Mouse (Mus musculus) G1E (cell line): Measurements from ENCODE around the gene Tldc2. TPM values are rescaled to one million over a fixed set of nuclear protein-coding genes. Genes with fewer than 3 reads are reported as not detected.

Experiments used
- ATAC-seq: 2 replicates; pipeline ENCODE4 v1.8.0; 2016; ENCODE audit warnings: mild to moderate bottlenecking; ENCODE audit not compliant: insufficient number of reproducible peaks, poor library complexity, low FRiP score, severe bottlenecking; ENCODE audit errors: extremely low read depth
- DNase-seq: peaks from one replicate; pipeline ENCODE4 v3.0.0; 2012; ENCODE audit warnings: low spot score
- H3K27me3 ChIP-seq: 2 replicates; pipeline ENCODE4 v1.6.1; 2012; ENCODE audit warnings: mild to moderate bottlenecking, low read length, inconsistent platforms; ENCODE audit not compliant: insufficient read depth
- H3K36me3 ChIP-seq: replicated peaks from 2 replicates; pipeline ENCODE3; 2012; ENCODE audit warnings: mild to moderate bottlenecking, inconsistent platforms
- H3K4me1 ChIP-seq: 2 replicates; pipeline ENCODE4 v1.6.1; 2012; ENCODE audit warnings: low read depth, low read length, inconsistent platforms, mixed read lengths; ENCODE audit not compliant: insufficient read depth
- H3K4me3 ChIP-seq: 2 replicates; pipeline ENCODE4 v1.5.1; 2012; ENCODE audit warnings: low read depth, mild to moderate bottlenecking, inconsistent platforms, low read length, moderate library complexity, mixed read lengths
- H3K9me3 ChIP-seq: replicated peaks from 2 replicates; pipeline ENCODE4 v1.6.1; 2012; ENCODE audit warnings: inconsistent platforms
- CTCF ChIP-seq: IDR thresholded peaks from 2 replicates; pipeline ENCODE4 v1.5.1; 2012; ENCODE audit warnings: low read depth, low read length, inconsistent platforms, mixed read lengths
- GATA1 ChIP-seq: IDR thresholded peaks from 2 replicates; pipeline ENCODE4 v1.6.1; 2012; ENCODE audit warnings: borderline replicate concordance, low read length, inconsistent platforms, mixed read lengths
- GATA2 ChIP-seq: IDR thresholded peaks from 2 replicates; pipeline ENCODE4 v1.6.1; 2012; ENCODE audit warnings: low read depth, low read length, inconsistent platforms, borderline replicate concordance
- POLR2AphosphoS5 ChIP-seq: IDR thresholded peaks from 2 replicates; pipeline ENCODE4 v1.6.1; 2012; ENCODE audit warnings: low read depth, low read length, inconsistent platforms; ENCODE audit not compliant: insufficient replicate concordance
- TAL1 ChIP-seq: conservative IDR thresholded peaks from 2 replicates; pipeline ENCODE4 v1.6.1; 2012; ENCODE audit warnings: low read depth, low read length, inconsistent platforms, mixed read lengths
- polyA plus RNA-seq: library from polyadenylated mRNA; stranded (reverse); fragments of >175 nt; gene quantifications from 2 replicates; pipeline ENCODE4 v1.2.3, GENCODE M21; 2012
- total RNA-seq, 2 experiments: library from RNA; stranded (forward) in 1 of 2; stranded (reverse) in 1 of 2; fragments of 200-1000 nt in 1 of 2; fragments of >200 nt in 1 of 2; fragmentation: Nextera tagmentation in 1 of 2; gene quantifications; 2 replicates each; pipeline ENCODE4 v1.2.3; 2014 to 2017

Tldc2 gene
- total and polyA plus RNA-seq, 3 experiments, result not detected

DNA sequence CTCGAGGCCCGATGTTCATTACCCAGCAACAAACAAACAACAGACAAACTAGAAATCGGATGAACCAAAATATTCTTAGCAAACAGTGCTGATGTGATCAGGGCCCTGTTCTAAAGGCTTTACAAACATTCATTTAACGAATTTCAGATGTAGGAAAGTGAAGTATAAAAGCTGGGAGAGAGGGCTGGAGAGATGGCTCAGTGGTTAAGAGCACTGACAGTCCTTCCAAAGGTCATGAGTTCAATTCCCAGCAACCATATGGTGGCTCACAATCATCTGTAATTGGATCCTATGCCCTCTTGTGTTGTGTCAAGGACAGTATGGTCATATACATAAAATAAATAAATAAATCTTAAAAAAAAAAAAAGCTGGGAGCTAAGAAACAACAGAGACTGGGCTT is 49.3 kb downstream of the Tldc2 start:
- no peak overlapping the region for H3K4me3 ChIP-seq
- H3K27me3 ChIP-seq, result no peaks in the 10 kb centered on the region
- peaks cover 62% of the 10 kb centered on the region for H3K4me1 ChIP-seq
- TF ChIP-seq CTCF (no peak), GATA2 (no peak), GATA1 (no peak), POLR2AphosphoS5 (no peak), TAL1 (no peak)
- no peak for ATAC-seq
- H3K9me3 ChIP-seq, result peaks cover 9% of the 10 kb centered on the region
- no peaks in the 10 kb centered on the region for H3K36me3 ChIP-seq
- no peak for DNase-seq

DNA sequence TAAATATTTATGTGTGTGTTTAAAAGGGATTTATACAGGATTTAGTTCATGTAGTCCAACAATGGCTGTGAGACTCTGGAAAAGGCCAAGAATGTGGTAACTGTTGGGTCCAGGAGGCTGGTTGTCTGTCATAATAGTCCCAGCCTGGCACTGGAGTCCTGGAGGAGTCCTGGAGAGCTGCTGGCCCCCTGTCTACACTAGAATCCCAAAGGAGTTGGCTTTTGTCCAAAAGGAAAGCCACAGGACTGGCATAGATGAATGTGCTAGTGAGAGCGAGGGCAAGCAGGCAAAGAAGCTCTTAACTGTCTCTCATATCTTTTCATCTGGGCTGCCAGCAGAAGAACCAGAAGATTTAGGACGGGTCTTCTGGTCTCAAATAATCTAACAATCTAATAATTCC is 49.8 kb downstream of the Tldc2 start:
- no peak for DNase-seq
- Histone ChIP-seq H3K4me1 (peaks cover 62% of the 10 kb centered on the region), H3K36me3 (no peaks in the 10 kb centered on the region), H3K4me3 (no peak overlapping the region), H3K9me3 (peaks cover 9% of the 10 kb centered on the region), H3K27me3 (no peaks in the 10 kb centered on the region)
- ATAC-seq, result no peak
- TF ChIP-seq GATA2 (no peak), GATA1 (no peak), CTCF (no peak), POLR2AphosphoS5 (no peak), TAL1 (no peak)

DNA sequence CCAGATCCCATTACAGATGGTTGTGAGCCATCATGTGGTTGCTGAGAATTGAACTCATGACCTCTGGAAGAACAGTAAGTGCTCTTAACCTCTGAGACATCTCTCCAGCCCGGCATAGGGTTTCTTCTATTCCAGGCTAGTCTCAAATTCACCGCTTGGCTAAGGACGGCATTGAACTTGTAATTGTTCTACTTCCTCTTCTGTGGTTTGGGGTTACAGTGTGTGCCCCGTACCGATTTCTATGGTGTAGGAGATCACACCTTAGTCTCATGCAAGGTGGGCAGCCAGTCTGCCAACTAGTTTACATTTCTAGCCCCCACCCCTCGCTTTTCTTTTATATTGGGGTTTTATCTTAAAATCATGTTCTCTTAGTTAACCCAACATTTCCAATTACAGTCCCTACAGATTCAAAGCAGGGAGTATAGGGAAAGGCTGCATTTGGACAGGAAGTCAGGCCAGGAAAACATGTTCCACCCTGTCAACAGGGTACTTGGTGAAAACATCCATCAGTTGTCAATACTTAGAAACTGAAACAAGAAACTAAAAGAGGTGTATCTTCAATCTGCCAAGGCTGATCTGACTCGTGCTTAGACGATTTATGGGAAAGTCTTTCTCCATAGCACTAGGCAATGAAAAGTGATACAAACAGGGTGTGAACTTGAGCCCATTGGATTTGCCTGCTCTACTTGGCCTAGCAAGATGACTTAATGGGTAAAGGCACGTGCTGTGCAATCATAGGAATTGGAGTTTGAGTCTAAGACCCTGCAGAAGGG is 51.3 kb downstream of the Tldc2 start:
- TF ChIP-seq POLR2AphosphoS5 (no peak), TAL1 (no peak), GATA1 (no peak), GATA2 (no peak), CTCF (no peak)
- DNase-seq, result no peak
- Histone ChIP-seq H3K27me3 (no peaks in the 10 kb centered on the region), H3K4me3 (no peak overlapping the region), H3K9me3 (peaks cover 9% of the 10 kb centered on the region), H3K36me3 (peaks cover 1% of the 10 kb centered on the region), H3K4me1 (peaks cover 54% of the 10 kb centered on the region)
- no peak for ATAC-seq

DNA sequence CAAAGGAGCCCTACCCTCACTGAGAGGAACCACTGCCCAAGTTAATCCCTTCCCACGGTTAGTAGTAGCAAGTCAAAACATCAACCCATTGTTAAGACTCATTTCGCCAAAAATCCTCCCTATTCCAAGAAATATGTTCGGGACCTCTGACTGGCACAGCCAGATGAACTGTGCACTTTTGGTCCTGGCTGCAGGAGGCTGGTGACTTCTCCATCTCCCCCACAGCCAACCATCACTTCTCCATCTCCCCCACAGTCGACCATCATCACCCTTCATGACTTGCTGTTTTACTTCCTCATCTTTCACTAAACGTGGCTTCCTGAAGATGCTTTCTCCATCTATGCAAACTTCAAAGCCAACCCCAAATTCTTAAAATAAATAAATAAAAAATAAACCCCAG is 52.0 kb downstream of the Tldc2 start:
- ATAC-seq (no peak), DNase-seq (no peak)
- peaks cover 3% of the 10 kb centered on the region for H3K36me3 ChIP-seq
- H3K9me3 ChIP-seq, result peaks cover 9% of the 10 kb centered on the region
- H3K4me1 ChIP-seq, result peaks cover 51% of the 10 kb centered on the region
- TF ChIP-seq GATA2 (no peak), POLR2AphosphoS5 (no peak), TAL1 (no peak), GATA1 (no peak), CTCF (no peak)
- H3K27me3 ChIP-seq, result no peaks in the 10 kb centered on the region
- no peak overlapping the region for H3K4me3 ChIP-seq

DNA sequence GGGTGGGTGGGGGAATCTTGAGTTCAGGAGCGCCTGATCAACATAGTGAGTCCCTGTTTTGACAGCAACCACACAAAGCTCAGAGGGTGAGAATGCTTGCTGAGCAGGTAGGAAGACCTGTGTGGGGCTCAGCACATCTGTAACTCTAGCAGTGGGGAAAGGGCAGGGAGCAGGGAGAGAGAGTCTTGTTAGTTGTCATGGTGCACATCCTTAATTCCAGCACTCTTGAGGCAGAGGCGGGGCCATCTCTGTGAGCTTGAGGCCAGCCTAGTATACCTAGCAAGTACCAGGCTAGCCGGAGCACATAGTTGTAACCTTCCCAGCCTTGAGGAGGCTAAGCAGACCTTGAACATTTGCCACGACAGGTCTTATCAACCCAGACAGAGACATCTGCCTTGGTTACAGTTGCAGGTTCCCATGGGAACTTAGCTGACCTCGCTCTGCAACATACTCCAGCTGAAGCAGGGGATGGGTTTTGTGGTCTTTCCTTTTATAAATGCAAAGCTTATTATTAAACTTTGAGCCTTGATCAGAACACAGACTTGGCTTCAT is 52.5 kb downstream of the Tldc2 start:
- H3K9me3 ChIP-seq, result peaks cover 9% of the 10 kb centered on the region
- TF ChIP-seq GATA2 (no peak), GATA1 (no peak), TAL1 (peak; percentile 47; the same call in 1 of the 2 replicates), POLR2AphosphoS5 (no peak)
- DNase-seq (no peak), ATAC-seq (no peak)
- H3K4me3 ChIP-seq, result no peak overlapping the region
- peaks cover 51% of the 10 kb centered on the region for H3K4me1 ChIP-seq
- H3K27me3 ChIP-seq, result no peaks in the 10 kb centered on the region
- H3K36me3 ChIP-seq, result peaks cover 8% of the 10 kb centered on the region

DNA sequence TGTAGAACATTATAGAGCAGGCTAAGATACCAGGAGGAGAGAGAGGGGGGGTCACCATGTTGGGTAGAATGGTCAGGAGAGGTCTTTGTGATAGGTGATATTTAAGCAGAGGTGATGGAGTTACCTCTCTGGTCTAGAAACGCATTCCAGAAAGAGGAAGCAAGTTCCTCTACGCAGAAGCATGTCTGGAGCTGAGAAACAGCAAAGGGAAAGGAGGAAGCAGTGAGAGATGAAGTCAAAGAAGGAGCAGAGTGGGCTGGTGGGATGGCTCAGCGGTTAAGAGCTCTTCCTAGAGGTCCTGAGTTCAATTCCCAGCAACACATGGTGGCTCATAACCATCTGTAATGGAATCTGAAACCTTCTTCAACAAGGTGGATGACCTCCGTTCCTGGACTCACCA is 55.1 kb downstream of the Tldc2 start:
- Histone ChIP-seq H3K4me3 (no peak overlapping the region), H3K4me1 (peaks cover 38% of the 10 kb centered on the region), H3K36me3 (peaks cover 29% of the 10 kb centered on the region), H3K27me3 (no peaks in the 10 kb centered on the region), H3K9me3 (peaks cover 9% of the 10 kb centered on the region)
- no peak for TF ChIP-seq GATA2
- TF ChIP-seq GATA1, result no peak
- no peak for TF ChIP-seq POLR2AphosphoS5
- TF ChIP-seq CTCF, result no peak
- no peak for TF ChIP-seq TAL1
- DNase-seq, result no peak
- no peak for ATAC-seq
